8 mouse cellular contexts compared by ENCODE assay signal in genomic region chr8:80869881-80870328, GRCm38 (mm10). TPM values are rescaled to one million over a fixed set of nuclear protein-coding genes. Genes with fewer than 3 reads are reported as not detected.
DNase-seq lines count a peak whose midpoint lies in the region; ATAC-seq lines count a peak whose summit lies in the region.

No protein-coding gene starts in this region.

- no peak overlapping the region for H3K9ac ChIP-seq in hindbrain, embryonic 11.5 days (ENCODE audit: low read depth, low read length)
- H3K9ac ChIP-seq in forebrain, embryonic 13.5 days: no peak overlapping the region
- no peak overlapping the region for H3K9ac ChIP-seq in limb, embryonic 12.5 days (replicated peaks)

- no peaks in the 10 kb centered on the region for H3K36me3 ChIP-seq in hindbrain, embryonic 10.5 days
- H3K36me3 ChIP-seq in hindbrain, embryonic 11.5 days (ENCODE audit: control insufficient read depth, insufficient read depth, low read length): no peaks in the 10 kb centered on the region
- H3K36me3 ChIP-seq in forebrain, embryonic 13.5 days (ENCODE audit: poor library complexity, severe bottlenecking): no peaks in the 10 kb centered on the region
- H3K36me3 ChIP-seq in limb, embryonic 12.5 days: no peaks in the 10 kb centered on the region

- H3K4me3 ChIP-seq in hindbrain, embryonic 10.5 days: no peak overlapping the region
- no peak overlapping the region for H3K4me3 ChIP-seq in hindbrain, embryonic 11.5 days (ENCODE audit: low read depth, low read length)
- no peak overlapping the region for H3K4me3 ChIP-seq in forebrain, embryonic 13.5 days
- H3K4me3 ChIP-seq in limb, embryonic 12.5 days (replicated peaks): no peak overlapping the region

- no peak for DNase-seq in hindbrain, embryonic 10.5 days (ENCODE audit: low spot score)
- no peak for DNase-seq in hindbrain, embryonic 11.5 days (ENCODE audit: low spot score)
- DNase-seq in Muller cell, postnatal 12 days (ENCODE audit: inconsistent ontology term): peak; percentile 92
- no peak for DNase-seq in adrenal gland, adult (ENCODE audit: inconsistent age in 2 of 2, low spot score in 1 of 2)
- DNase-seq in urinary bladder, postnatal 14 days (ENCODE audit: low spot score): no peak
- no peak for DNase-seq in frontal cortex, postnatal 25 days (ENCODE audit: low spot score in 2 of 2)

- no peaks in the 10 kb centered on the region for H3K27me3 ChIP-seq in hindbrain, embryonic 10.5 days (ENCODE audit: insufficient read depth, poor library complexity, severe bottlenecking)
- H3K27me3 ChIP-seq in hindbrain, embryonic 11.5 days (ENCODE audit: control insufficient read depth, insufficient read depth, low read length): no peaks in the 10 kb centered on the region
- H3K27me3 ChIP-seq in forebrain, embryonic 13.5 days: no peaks in the 10 kb centered on the region
- H3K27me3 ChIP-seq in limb, embryonic 12.5 days: no peaks in the 10 kb centered on the region

- no peaks in the 10 kb centered on the region for H3K9me3 ChIP-seq in hindbrain, embryonic 10.5 days
- H3K9me3 ChIP-seq in hindbrain, embryonic 11.5 days (ENCODE audit: control insufficient read depth, low read length): no peaks in the 10 kb centered on the region
- no peaks in the 10 kb centered on the region for H3K9me3 ChIP-seq in forebrain, embryonic 13.5 days (replicated peaks)
- H3K9me3 ChIP-seq in limb, embryonic 12.5 days: no peaks in the 10 kb centered on the region

- H3K4me2 ChIP-seq in hindbrain, embryonic 11.5 days (replicated peaks; ENCODE audit: low read depth, low read length): no peak overlapping the region
- peak overlapping the region; percentile 8; the same call in 1 of the 2 replicates for H3K4me2 ChIP-seq in forebrain, embryonic 13.5 days
- peak overlapping the region; percentile 24; the same call in 1 of the 2 replicates for H3K4me2 ChIP-seq in limb, embryonic 12.5 days

- H3K4me1 ChIP-seq in hindbrain, embryonic 10.5 days (replicated peaks): peaks cover 72% of the 10 kb centered on the region
- H3K4me1 ChIP-seq in hindbrain, embryonic 11.5 days (replicated peaks; ENCODE audit: control insufficient read depth, insufficient read depth, low read length): no peaks in the 10 kb centered on the region; the same call in 1 of the 2 replicates
- peaks cover 69% of the 10 kb centered on the region for H3K4me1 ChIP-seq in forebrain, embryonic 13.5 days
- peaks cover 53% of the 10 kb centered on the region for H3K4me1 ChIP-seq in limb, embryonic 12.5 days (replicated peaks)

- peak overlapping the region; percentile 59; the same call in 1 of the 2 replicates for H3K27ac ChIP-seq in hindbrain, embryonic 10.5 days
- H3K27ac ChIP-seq in hindbrain, embryonic 11.5 days (ENCODE audit: low read depth, low read length): no peak overlapping the region; the same call in 1 of the 2 replicates
- H3K27ac ChIP-seq in forebrain, embryonic 13.5 days: peak overlapping the region; percentile 84
- H3K27ac ChIP-seq in limb, embryonic 12.5 days: peak overlapping the region; percentile 93

- WGBS in hindbrain, embryonic 10.5 days: 80% methylated on average over 11 of the region's 11 CpGs
- 75% methylated on average over 11 of the region's 11 CpGs for WGBS in hindbrain, embryonic 11.5 days
- WGBS in forebrain, embryonic 13.5 days: 28% methylated on average over 11 of the region's 11 CpGs
- 50% methylated on average over 11 of the region's 11 CpGs for WGBS in limb, embryonic 12.5 days

- ATAC-seq in hindbrain, embryonic 11.5 days (ENCODE audit: low FRiP score): no peak
- ATAC-seq in forebrain, embryonic 13.5 days: peak; percentile 80
- peak; percentile 64 for ATAC-seq in limb, embryonic 12.5 days (ENCODE audit: insufficient number of reproducible peaks, insufficient read depth, low FRiP score, low TSS enrichment, low read depth)

RNA-seq across cellular contexts. Expression of gene Gab1, which starts 10.4 kb away (rescaled TPM):
- 14.5 and 15.8 TPM in 2 replicates for polyA plus RNA-seq in hindbrain, embryonic 10.5 days (2016; fragmentation: Nextera tagmentation; extraction: Ambion mirVana)
- polyA plus RNA-seq in hindbrain, embryonic 11.5 days (2014; fragmentation: Nextera tagmentation; extraction: Ambion mirVana): 18.1 and 20.8 TPM in 2 replicates
- 10.8 TPM in 2 replicates for polyA plus RNA-seq in forebrain, embryonic 13.5 days (2015; fragmentation: Nextera tagmentation; extraction: Ambion mirVana)
- 20.4 and 24.4 TPM in 2 replicates for polyA plus RNA-seq in limb, embryonic 12.5 days (2016; fragmentation: Nextera tagmentation; extraction: Ambion mirVana)
